Mouse (Mus musculus) kidney, postnatal 0 days (tissue): ENCODE data around the gene Sptssb. TPM values are rescaled to one million over a fixed set of nuclear protein-coding genes. Genes with fewer than 3 reads are reported as not detected.

ENCODE experiments used
- ATAC-seq: fragments of 200-750 bp; cut with Nextera tagmentation; replicated peaks from 2 replicates; pipeline ENCODE4 v1.8.0; 2017; ENCODE audit warnings: low read depth, moderate number of reproducible peaks, moderate TSS enrichment, moderate library complexity; ENCODE audit not compliant: low FRiP score
- DNase-seq: peaks from one replicate; pipeline ENCODE4 v3.0.0-alpha.2; 2016; ENCODE audit warnings: low spot score
- H3K27ac ChIP-seq: fragments of 300-500 bp; sonication (generic); 2 replicates; pipeline ENCODE4 v1.5.1; 2014; ENCODE audit warnings: mild to moderate bottlenecking
- H3K27me3 ChIP-seq: fragments of 300-500 bp; sonication (generic); 2 replicates; pipeline ENCODE4 v1.6.1; 2014; ENCODE audit warnings: low read length, mixed read lengths; ENCODE audit not compliant: insufficient read depth
- H3K36me3 ChIP-seq: fragments of 300-500 bp; sonication (generic); 2 replicates; pipeline ENCODE4 v1.6.1; 2014; ENCODE audit warnings: low read length, mixed read lengths; ENCODE audit not compliant: insufficient read depth
- H3K4me1 ChIP-seq: fragments of 300-500 bp; sonication (generic); replicated peaks from 2 replicates; pipeline ENCODE4 v1.6.1; 2014; ENCODE audit warnings: antibody characterized with exemption, low read length, mixed read lengths; ENCODE audit not compliant: insufficient read depth
- H3K4me2 ChIP-seq: fragments of 300-500 bp; sonication (generic); 2 replicates; pipeline ENCODE4 v1.6.1; 2014; ENCODE audit warnings: mild to moderate bottlenecking, low read length, moderate library complexity, mixed read lengths
- H3K4me3 ChIP-seq: fragments of 300-500 bp; sonication (generic); replicated peaks from 2 replicates; pipeline ENCODE4 v1.5.1; 2014; ENCODE audit warnings: low read depth, low read length
- H3K9ac ChIP-seq: fragments of 300-500 bp; sonication (generic); 2 replicates; pipeline ENCODE4 v1.6.1; 2014; ENCODE audit warnings: low read depth, low read length
- H3K9me3 ChIP-seq: fragments of 300-500 bp; sonication (generic); replicated peaks from 2 replicates; pipeline ENCODE4 v1.6.1; 2016; ENCODE audit warnings: low read length, inconsistent platforms, mixed read lengths
- CTCF ChIP-seq: IDR thresholded peaks from 2 replicates; pipeline ENCODE4 v1.5.1; 2016; ENCODE audit warnings: antibody characterized with exemption, low read depth, mild to moderate bottlenecking, moderate library complexity
- WGBS: fragments of 180-500 bp; shearing (Covaris S2); extraction: QIAGEN DNeasy Blood & Tissue Kit; methylation state at CpG from one replicate; pipeline ENCODE4 v1.1.7; 2014; 5-methylcytosine and 5-hydroxymethylcytosine counted together
- polyA plus RNA-seq: library from polyadenylated mRNA; unstranded; fragments of >200 nt; fragmentation: Nextera tagmentation; extraction: Ambion mirVana; gene quantifications from 2 replicates; pipeline ENCODE4 v1.2.1, GENCODE M21; 2015

Gene Sptssb
- polyA plus RNA-seq, 1 experiment from 2014 or later: 23.0 TPM

- no peaks in the 10 kb centered on the region for H3K27me3 ChIP-seq
- no peak for TF ChIP-seq CTCF
- no peaks in the 10 kb centered on the region for H3K9me3 ChIP-seq
- WGBS: 43% methylated on average over 5 of the region's 5 CpGs
- no peak overlapping the region for H3K4me2 ChIP-seq
- H3K36me3 ChIP-seq: no peaks in the 10 kb centered on the region
- DNase-seq (no peak), ATAC-seq (no peak)
- no peaks in the 10 kb centered on the region for H3K4me1 ChIP-seq
- H3K27ac ChIP-seq: no peak overlapping the region
- no peak overlapping the region for H3K4me3 ChIP-seq
- no peak overlapping the region for H3K9ac ChIP-seq
Measured at GRCm38 (mm10) chr3:69900335-69900734, 40.6 kb upstream of the Sptssb start.

GRCm38 (mm10) chr3:69897917-69898594, 38.3 kb upstream of the Sptssb start:
- no peak overlapping the region for H3K4me2 ChIP-seq
- no peaks in the 10 kb centered on the region for H3K36me3 ChIP-seq
- no peak overlapping the region for H3K9ac ChIP-seq
- no peak overlapping the region for H3K27ac ChIP-seq
- ATAC-seq: 0 out of 2 replicates have a peak, but pooled peaks have one; percentile 33
- TF ChIP-seq CTCF: peak; percentile 67
- no peaks in the 10 kb centered on the region for H3K27me3 ChIP-seq
- peak; percentile 74 for DNase-seq
- no peaks in the 10 kb centered on the region for H3K9me3 ChIP-seq
- WGBS: 76% methylated on average over 7 of the region's 8 CpGs
- H3K4me1 ChIP-seq: no peaks in the 10 kb centered on the region
- no peak overlapping the region for H3K4me3 ChIP-seq

DNA sequence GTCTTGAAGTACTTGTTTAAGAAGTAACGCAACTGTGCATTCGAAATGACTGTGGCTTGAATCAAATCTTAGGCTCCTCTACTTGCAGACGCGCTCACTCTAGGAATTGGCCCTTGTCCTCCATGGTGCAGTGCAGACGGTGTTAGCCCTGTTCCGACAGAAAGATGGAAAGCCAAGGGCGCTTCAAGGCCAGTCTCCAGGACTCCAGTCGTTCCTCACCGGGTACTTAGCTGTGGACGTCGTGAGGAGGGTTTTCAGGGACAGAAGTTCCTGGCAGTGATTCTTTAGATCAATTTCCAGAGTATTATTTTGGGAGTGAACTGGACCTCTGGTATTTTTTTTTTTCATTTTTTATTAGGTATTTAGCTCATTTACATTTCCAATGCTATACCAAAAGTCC, 35.8 kb upstream of the Sptssb start:
- no peaks in the 10 kb centered on the region for H3K9me3 ChIP-seq
- no peaks in the 10 kb centered on the region for H3K27me3 ChIP-seq
- DNase-seq (no peak), ATAC-seq (no peak)
- no peaks in the 10 kb centered on the region for H3K36me3 ChIP-seq
- no peak overlapping the region for H3K27ac ChIP-seq
- H3K4me3 ChIP-seq: no peak overlapping the region
- H3K9ac ChIP-seq: no peak overlapping the region
- H3K4me1 ChIP-seq: no peaks in the 10 kb centered on the region
- H3K4me2 ChIP-seq: no peak overlapping the region
- no peak for TF ChIP-seq CTCF
- WGBS: 88% methylated on average over 11 of the region's 11 CpGs

GRCm38 (mm10) chr3:69892187-69893094, 32.7 kb upstream of the Sptssb start:
- Histone ChIP-seq H3K36me3 (no peaks in the 10 kb centered on the region), H3K9ac (no peak overlapping the region), H3K27ac (no peak overlapping the region), H3K4me2 (no peak overlapping the region), H3K4me1 (no peaks in the 10 kb centered on the region), H3K9me3 (no peaks in the 10 kb centered on the region), H3K27me3 (no peaks in the 10 kb centered on the region), H3K4me3 (no peak overlapping the region)
- no peak for ATAC-seq
- DNase-seq: no peak
- WGBS: 78% methylated on average over 9 of the region's 9 CpGs
- no peak for TF ChIP-seq CTCF

DNA sequence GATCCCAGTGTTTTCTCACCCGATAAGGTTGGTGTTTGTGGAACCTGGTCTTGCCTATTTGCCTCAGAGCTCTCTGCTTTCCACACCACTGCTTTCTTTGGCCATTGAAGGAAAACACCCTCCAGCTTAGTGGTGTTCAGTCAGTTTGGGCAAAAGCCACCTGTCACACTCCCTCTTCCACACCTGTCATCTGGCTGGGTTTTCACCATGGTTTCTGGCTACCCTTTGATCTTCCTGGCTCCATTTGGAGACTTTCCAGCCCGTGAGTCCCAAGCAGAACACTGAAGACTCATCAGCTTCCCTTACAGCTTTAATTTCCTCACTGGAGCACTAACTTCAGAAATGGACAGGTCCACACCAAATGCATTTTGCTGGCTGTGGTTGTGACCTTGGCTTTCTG, 26.1 kb upstream of the Sptssb start:
- H3K36me3 ChIP-seq: no peaks in the 10 kb centered on the region
- H3K27me3 ChIP-seq: no peaks in the 10 kb centered on the region
- no peak overlapping the region for H3K4me2 ChIP-seq
- ATAC-seq (no peak), DNase-seq (no peak)
- no peak overlapping the region for H3K4me3 ChIP-seq
- 34% methylated on average over 2 of the region's 2 CpGs for WGBS
- no peaks in the 10 kb centered on the region for H3K4me1 ChIP-seq
- no peak overlapping the region for H3K9ac ChIP-seq
- no peaks in the 10 kb centered on the region for H3K9me3 ChIP-seq
- no peak for TF ChIP-seq CTCF
- no peak overlapping the region for H3K27ac ChIP-seq

DNA sequence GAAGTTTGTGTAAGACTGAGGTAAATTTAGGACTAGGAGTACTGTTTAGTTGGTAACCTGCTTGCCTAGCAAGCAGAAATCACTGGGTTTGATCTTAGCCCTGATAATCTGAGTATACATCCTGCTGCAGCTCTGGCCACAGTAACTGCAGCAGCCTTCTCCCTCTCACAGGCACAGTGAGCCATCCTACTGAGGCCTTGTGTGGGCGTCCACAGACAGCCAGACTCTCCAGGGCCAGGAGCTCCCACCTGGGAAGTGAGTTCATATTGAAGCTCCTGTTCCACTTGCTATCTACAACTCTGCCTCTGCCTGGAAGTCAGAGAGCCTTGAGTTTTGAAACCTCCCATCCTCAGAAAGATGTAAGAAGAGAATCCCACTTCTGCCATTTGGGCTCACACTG, 24.0 kb upstream of the Sptssb start:
- no peaks in the 10 kb centered on the region for H3K36me3 ChIP-seq
- no peak overlapping the region for H3K27ac ChIP-seq
- ATAC-seq (no peak), DNase-seq (no peak)
- H3K9me3 ChIP-seq: no peaks in the 10 kb centered on the region
- H3K4me2 ChIP-seq: no peak overlapping the region
- no peaks in the 10 kb centered on the region for H3K27me3 ChIP-seq
- no peak for TF ChIP-seq CTCF
- H3K4me1 ChIP-seq: no peaks in the 10 kb centered on the region
- no peak overlapping the region for H3K9ac ChIP-seq
- no peak overlapping the region for H3K4me3 ChIP-seq
- WGBS: 58% methylated on average over 1 of the region's 1 CpGs
